Mouse (Mus musculus): ENCODE data around the gene Igsf10. TPM values are rescaled to one million over a fixed set of nuclear protein-coding genes. Genes with fewer than 3 reads are reported as not detected.
"Not testable (repeated sequence)": the region's sequence is repeated elsewhere in the genome, so short reads cannot be mapped to it uniquely, and the experiment has no call there.

Gene Igsf10
- 81.1 and 208 TPM in 2 replicates for polyA plus RNA-seq (2011; ENCODE audit: insufficient read length, low read depth, missing spikeins)

DNA sequence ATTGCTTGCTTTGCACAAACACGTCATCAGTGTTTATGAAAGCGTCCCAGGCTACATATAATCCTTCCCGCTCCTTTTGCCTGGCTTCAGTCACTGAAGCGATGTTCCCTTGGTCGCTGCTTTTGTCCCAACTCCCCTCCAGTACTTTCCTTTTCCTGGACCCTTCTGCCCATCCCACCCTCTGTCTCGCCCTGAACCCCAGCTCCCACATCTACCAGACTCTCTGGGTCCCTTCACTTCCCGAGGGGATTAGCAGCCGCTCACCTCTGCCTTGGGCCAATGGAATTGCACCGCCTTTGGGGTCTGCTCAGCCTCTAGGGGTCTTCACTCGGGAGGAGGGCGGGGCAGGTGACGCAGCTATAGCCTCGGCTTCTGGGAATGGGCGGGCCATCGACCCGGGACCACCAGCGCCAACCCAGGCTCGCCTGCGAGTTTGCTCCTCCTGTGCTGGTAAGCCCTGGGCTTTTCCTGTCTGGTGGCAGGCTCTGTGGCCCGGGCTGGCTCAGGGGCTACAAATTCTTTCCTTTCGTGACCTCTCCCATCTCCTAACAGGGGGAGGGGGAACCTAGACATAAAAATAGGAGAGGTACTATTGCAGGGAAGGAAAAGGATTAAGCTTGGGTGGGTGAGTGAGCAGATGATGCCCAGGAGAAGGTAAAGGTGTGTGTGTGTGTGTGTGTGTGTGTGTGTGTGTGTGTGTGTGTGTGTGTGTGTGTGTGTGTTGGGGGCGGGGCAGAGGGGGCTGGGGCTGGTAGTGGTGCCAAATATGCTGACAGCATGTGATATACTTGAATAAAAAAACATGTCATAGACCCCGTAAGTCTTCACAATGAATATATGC, at the start of gene Igsf10:
Gene Igsf10 (minus strand): TSS at position 330 of the 841 bp plus-strand sequence.
- TF ChIP-seq CTCF (IDR thresholded peaks at IDR 0.05; ENCODE audit: borderline replicate concordance, insufficient read depth, low read length): no peak
- TF ChIP-seq POLR2A (IDR thresholded peaks at IDR 0.05; ENCODE audit: low read depth, low read length): peak; percentile 56
- Histone ChIP-seq H3K4me3 (ENCODE audit: insufficient read depth, low read length) (peak within 1 kb of the TSS; percentile 46), H3K27ac (ENCODE audit: insufficient read depth, low read length) (peak within 1 kb of the TSS; percentile 62), H3K4me1 (ENCODE audit: control insufficient read depth, insufficient read depth, low read length) (no peaks in the 10 kb centered on the region)

DNA sequence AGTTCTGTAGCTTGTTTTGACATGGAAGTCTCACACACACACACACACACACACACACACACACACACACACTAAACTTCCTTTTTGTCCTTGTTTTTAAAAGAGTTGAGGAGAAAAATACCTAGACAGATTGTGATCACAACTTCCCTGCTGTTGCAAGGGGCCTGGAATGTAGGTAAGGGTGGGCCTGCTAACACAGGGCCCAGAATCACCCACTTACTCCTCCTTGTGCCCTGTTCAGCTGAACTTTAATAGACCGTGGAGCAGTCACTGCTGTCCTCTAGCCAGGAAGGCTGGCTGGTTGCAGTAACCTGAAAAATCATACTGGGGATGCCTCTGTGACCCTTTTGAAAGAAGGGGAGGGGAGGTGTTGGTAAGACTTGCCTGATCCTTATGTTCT, 41.4 kb upstream of the Igsf10 start:
- TF ChIP-seq CTCF (IDR thresholded peaks at IDR 0.05; ENCODE audit: borderline replicate concordance, insufficient read depth, low read length) (no peak), POLR2A (IDR thresholded peaks at IDR 0.05; ENCODE audit: low read depth, low read length) (no peak)
- Histone ChIP-seq H3K4me3 (ENCODE audit: insufficient read depth, low read length) (no peak overlapping the region), H3K4me1 (ENCODE audit: control insufficient read depth, insufficient read depth, low read length) (no peaks in the 10 kb centered on the region), H3K27ac (ENCODE audit: insufficient read depth, low read length) (no peak overlapping the region; the same call in 1 of the 2 replicates)

DNA sequence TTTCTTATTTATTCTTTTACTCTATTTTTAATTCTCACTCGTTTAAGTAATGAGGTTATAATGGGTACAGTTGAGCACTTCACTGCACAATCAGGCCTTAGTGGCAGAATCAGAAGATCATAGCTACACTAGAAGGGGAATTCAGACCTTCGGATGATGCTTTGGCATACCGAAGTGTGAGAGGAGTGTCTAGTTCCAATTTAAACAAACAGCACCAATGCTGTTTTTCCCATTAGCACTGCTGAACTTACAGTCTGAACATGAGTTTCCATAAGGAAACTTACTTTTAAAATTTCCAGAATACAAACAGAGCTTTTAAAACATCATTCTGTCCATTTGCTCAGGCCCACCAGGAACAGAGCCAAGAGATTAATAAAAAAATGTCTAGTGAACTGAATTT, 40.8 kb upstream of the Igsf10 start:
- Histone ChIP-seq H3K4me3 (ENCODE audit: insufficient read depth, low read length) (no peak overlapping the region), H3K4me1 (ENCODE audit: control insufficient read depth, insufficient read depth, low read length) (no peaks in the 10 kb centered on the region), H3K27ac (ENCODE audit: insufficient read depth, low read length) (peak overlapping the region; percentile 26; the same call in 1 of the 2 replicates)
- no peak for TF ChIP-seq CTCF (IDR thresholded peaks at IDR 0.05; ENCODE audit: borderline replicate concordance, insufficient read depth, low read length)
- TF ChIP-seq POLR2A (IDR thresholded peaks at IDR 0.05; ENCODE audit: low read depth, low read length): no peak

DNA sequence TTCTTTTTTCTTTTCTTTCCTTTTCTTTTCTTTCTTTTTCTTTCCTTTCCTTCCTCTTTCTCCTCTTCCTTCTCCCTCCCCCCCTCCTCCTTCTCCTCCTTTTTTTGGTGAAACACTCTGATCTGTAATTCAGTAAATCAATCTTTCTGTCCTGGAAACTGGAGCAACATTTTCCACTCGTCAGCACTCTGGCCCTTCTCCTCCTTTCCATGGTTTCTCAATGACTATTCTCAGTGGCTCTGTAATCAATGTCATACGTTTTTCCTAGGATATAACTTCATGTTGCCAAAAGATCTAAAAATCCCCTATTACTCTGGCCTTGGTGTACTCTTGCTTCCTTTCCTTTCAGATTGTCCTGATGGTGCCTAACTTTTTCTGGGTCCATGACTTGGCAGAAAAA, 40.1 kb upstream of the Igsf10 start:
- Histone ChIP-seq H3K4me3 (ENCODE audit: insufficient read depth, low read length) (no peak overlapping the region), H3K27ac (ENCODE audit: insufficient read depth, low read length) (peak overlapping the region; percentile 34; the same call in 1 of the 2 replicates), H3K4me1 (ENCODE audit: control insufficient read depth, insufficient read depth, low read length) (no peaks in the 10 kb centered on the region)
- TF ChIP-seq CTCF (IDR thresholded peaks at IDR 0.05; ENCODE audit: borderline replicate concordance, insufficient read depth, low read length): no peak
- TF ChIP-seq POLR2A (IDR thresholded peaks at IDR 0.05; ENCODE audit: low read depth, low read length): no peak

DNA sequence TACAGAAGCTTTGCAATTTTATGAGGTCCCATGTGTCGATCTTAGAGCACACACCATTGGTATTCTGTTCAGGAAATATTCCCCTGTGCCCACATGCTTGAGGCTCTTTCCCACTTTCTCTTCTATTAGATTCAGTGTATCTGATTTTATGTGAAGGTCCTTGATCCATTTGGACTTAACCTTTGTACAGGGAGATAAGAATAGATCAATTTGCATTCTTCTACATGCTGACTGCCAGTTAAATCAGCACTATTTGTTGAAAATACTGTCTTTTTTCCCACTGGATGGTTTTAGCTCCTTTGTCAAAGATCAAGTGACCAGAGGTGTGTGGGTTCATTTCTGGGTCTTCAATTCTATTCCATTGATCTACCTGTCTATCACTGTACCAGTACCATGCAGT, 34.6 kb upstream of the Igsf10 start:
- not testable (repeated sequence) for H3K4me3 ChIP-seq (ENCODE audit: insufficient read depth, low read length); H3K27ac ChIP-seq (ENCODE audit: insufficient read depth, low read length); H3K4me1 ChIP-seq (ENCODE audit: control insufficient read depth, insufficient read depth, low read length)

DNA sequence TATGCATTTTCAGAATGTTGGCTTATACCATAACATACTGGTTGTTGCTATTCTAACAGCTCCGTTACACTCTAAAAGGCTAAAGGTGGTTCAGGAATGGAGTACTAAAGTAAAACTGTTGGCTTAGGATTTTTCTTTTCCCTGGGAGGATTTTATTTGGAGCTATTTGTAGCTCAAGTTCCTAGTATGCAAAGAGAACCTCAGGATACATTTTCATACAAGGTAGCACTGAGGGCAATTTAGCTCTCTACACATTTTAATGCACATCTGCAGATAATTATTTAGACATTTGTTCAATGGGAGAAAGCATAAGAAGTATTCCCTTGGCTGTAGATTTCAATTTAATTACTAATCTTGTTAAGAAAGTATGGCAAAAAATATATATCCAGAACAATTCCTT, 17.7 kb upstream of the Igsf10 start:
- Histone ChIP-seq H3K27ac (ENCODE audit: insufficient read depth, low read length) (no peak overlapping the region), H3K4me1 (ENCODE audit: control insufficient read depth, insufficient read depth, low read length) (no peaks in the 10 kb centered on the region; the same call in 1 of the 2 replicates), H3K4me3 (ENCODE audit: insufficient read depth, low read length) (no peak overlapping the region)
- no peak for TF ChIP-seq POLR2A (IDR thresholded peaks at IDR 0.05; ENCODE audit: low read depth, low read length)
- no peak for TF ChIP-seq CTCF (IDR thresholded peaks at IDR 0.05; ENCODE audit: borderline replicate concordance, insufficient read depth, low read length)

DNA sequence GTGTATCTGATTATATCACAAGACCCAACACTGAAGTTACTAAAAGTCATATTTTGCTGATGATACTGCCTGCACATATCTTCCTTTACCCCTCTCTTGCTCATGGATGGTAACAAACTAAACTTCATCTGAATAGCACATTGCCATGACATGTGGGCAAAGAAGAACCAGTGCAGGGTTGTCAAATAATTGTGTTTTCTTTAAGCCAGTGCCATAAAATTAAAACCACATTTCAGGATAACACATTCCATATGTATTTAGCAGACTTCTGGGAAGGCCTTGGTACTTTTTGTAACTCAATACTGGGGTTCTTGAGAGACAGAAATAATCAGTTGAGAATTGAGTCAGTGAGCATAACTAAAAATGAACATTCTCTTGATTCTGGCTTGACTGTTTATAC, 15.9 kb upstream of the Igsf10 start:
- H3K27ac ChIP-seq (ENCODE audit: insufficient read depth, low read length): peak overlapping the region; percentile 84
- H3K4me3 ChIP-seq (ENCODE audit: insufficient read depth, low read length): no peak overlapping the region
- TF ChIP-seq POLR2A (IDR thresholded peaks at IDR 0.05; ENCODE audit: low read depth, low read length): no peak
- no peaks in the 10 kb centered on the region; the same call in 1 of the 2 replicates for H3K4me1 ChIP-seq (ENCODE audit: control insufficient read depth, insufficient read depth, low read length)

DNA sequence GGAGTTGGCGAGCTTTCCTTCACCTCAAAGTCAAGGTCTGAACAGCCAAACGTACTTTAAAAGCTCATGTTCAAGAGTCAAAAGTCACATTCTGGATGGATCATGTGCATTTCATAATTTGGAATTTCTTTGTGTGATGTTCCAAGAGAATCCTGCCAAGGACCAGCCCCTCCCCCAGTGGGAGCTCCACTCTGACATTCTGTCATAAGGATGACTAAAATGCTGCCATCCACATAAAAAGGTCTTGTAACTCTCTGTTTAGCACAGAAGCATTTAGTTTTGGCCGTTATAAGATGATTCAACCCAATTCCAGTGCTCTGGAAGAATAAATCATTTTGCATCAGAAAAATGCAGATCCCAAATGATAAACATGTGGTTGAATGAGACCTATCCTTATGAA, 10.0 kb upstream of the Igsf10 start:
- peak overlapping the region; percentile 83 for H3K27ac ChIP-seq (ENCODE audit: insufficient read depth, low read length)
- no peaks in the 10 kb centered on the region for H3K4me1 ChIP-seq (ENCODE audit: control insufficient read depth, insufficient read depth, low read length)
- no peak overlapping the region for H3K4me3 ChIP-seq (ENCODE audit: insufficient read depth, low read length)
- no peak for TF ChIP-seq POLR2A (IDR thresholded peaks at IDR 0.05; ENCODE audit: low read depth, low read length)

DNA sequence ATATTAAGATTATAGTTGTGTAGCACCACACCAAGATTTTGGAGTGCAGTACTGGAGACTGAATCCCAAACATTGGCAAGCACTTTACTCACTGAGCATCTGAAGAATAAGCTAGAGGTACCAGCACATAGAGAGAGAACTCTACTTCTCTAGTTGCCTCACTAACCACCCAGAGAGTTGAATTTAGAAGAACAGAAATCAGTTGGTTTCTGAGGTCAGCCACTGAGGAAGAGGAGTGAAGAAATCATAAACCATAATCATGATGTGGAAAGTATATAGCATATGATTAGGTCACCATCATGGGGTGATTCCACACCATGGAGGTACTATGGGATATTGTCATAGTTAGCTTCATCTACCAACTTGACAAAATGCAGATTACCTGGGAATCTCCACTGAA, 7.6 kb upstream of the Igsf10 start:
- no peaks in the 10 kb centered on the region for H3K4me1 ChIP-seq (ENCODE audit: control insufficient read depth, insufficient read depth, low read length)
- no peak overlapping the region for H3K4me3 ChIP-seq (ENCODE audit: insufficient read depth, low read length)
- TF ChIP-seq POLR2A (IDR thresholded peaks at IDR 0.05; ENCODE audit: low read depth, low read length): no peak
- no peak for TF ChIP-seq CTCF (IDR thresholded peaks at IDR 0.05; ENCODE audit: borderline replicate concordance, insufficient read depth, low read length)
- H3K27ac ChIP-seq (ENCODE audit: insufficient read depth, low read length): peak overlapping the region; percentile 26; the same call in 1 of the 2 replicates

DNA sequence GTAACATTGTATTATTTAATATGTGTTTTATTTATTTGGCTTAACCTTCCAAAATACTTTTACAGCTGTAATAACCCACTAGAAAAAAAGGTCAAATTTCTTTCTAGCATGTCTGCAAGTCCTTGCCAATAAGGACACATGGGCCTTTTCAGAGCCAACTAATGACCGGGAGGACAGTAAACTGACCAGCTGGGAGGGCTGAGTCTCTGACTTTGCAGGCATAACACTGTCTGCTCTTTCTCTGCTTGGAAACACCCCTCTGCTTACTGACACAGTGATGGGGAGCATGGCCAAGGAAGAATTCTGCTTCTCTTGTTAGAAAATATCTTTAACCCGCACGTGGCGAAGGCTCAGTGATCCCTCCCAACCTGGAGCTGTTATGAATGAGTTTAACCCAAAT, 1.2 kb downstream of the Igsf10 start:
- Histone ChIP-seq H3K4me3 (ENCODE audit: insufficient read depth, low read length) (peak overlapping the region; percentile 37), H3K27ac (ENCODE audit: insufficient read depth, low read length) (no peak overlapping the region), H3K4me1 (ENCODE audit: control insufficient read depth, insufficient read depth, low read length) (no peaks in the 10 kb centered on the region)
- TF ChIP-seq POLR2A (IDR thresholded peaks at IDR 0.05; ENCODE audit: low read depth, low read length) (0 out of 2 replicates have a peak, but pooled peaks have one; percentile 7), CTCF (IDR thresholded peaks at IDR 0.05; ENCODE audit: borderline replicate concordance, insufficient read depth, low read length) (no peak)

Data from embryonic fibroblast, embryonic 13.5 days (primary cell).